Mouse (Mus musculus) inflammation-experienced regulatory T-cells (primary cell): Measurements from ENCODE around the gene Vmn2r18. TPM values are rescaled to one million over a fixed set of nuclear protein-coding genes. Genes with fewer than 3 reads are reported as not detected.

ENCODE experiments used
- polyA plus RNA-seq, 2 experiments: library from polyadenylated mRNA; unstranded; fragments of 100-300 nt; shearing (Covaris generic); gene quantifications; one replicate each; pipeline ENCODE4 v1.2.1; 2017

Gene Vmn2r18
- polyA plus RNA-seq = under 1 TPM in 1 of 2 experiments, not detected in 1; 0.12 TPM

DNA sequence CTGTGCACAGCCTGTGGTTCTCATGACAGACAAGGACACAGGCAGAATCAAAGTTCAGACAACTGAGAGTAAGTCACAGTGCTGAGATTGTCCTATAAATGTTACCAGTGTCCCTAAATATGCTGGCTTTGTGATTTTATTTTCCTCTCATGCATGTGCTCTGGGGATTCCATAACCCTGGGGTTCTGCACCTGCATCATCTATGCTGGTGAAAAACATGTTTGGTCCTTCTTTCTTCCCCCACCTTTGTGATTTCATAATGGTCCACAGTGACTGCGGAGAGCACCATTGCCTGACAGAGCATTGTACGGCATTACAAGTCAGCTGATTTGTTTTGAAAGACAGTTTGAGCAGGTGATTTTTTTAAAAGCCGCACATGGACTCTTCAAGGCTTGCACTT lies at the start of gene Vmn2r18:
Gene Vmn2r18 (minus strand): TSS at position 101 of the 400 bp plus-strand sequence.

DNA sequence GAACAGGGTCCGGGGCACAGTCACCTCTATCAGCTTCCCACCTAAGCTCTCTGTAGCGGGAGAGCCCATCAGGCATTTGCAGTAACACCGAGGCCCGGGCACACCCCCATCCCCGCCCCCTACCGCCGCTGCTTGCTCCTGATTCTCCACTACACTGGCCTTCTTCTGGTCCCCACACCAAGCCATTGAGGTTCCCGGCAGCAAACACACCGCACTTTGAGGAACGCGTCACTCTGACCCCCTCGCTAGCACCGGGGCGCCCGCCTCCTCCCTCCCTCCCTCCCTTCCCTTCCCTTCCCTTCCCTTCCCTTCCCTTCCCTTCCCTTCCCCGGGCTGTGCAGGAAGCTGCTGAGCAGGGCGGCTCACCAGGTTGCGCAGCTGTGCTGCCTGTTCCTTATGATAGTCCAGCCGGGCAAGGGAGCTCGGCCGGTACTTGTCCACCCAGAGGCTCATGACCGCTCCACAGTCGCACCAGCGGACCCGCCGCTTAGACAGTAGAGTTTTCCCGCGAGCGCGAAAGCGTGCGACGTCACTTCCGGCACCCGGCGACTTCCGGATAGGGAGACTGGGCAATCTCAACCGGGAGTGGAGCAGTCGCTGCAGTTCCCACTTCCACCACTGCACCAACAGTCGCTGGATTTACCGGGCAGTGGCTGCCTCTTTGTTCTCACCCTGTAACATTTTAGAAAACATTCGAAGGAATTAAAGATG lies 45.0 kb upstream of the Vmn2r18 start, which contains the start of gene Rfc3:
Gene Rfc3 (minus strand): TSS at position 543 of the 711 bp plus-strand sequence.

Other genes with a start within 250 kb of the Vmn2r18 start
- not detected for gene Gm42906, start 177.9 kb downstream of the Vmn2r18 start, polyA plus RNA-seq
- 10 to 100 TPM; 20.0 to 31.9 TPM for gene Rfc3, start 45.2 kb upstream of the Vmn2r18 start, polyA plus RNA-seq